Mouse (Mus musculus) lung, adult 2 months (tissue): ENCODE measurements around the gene Polk. TPM values are rescaled to one million over a fixed set of nuclear protein-coding genes. Genes with fewer than 3 reads are reported as not detected.

Experiments used
- DNase-seq: peaks from one replicate; pipeline ENCODE4 v3.0.0; 2022
- H3K4me1 ChIP-seq: fragments of 200-500 bp; 2 replicates; pipeline ENCODE4 v1.6.1; 2011; ENCODE audit warnings: low read length; ENCODE audit not compliant: control insufficient read depth, insufficient read depth
- H3K4me3 ChIP-seq: fragments of 200-500 bp; replicated peaks from 2 replicates; pipeline ENCODE3; 2011; ENCODE audit warnings: low read depth, mild to moderate bottlenecking, control low read depth, low read length; ENCODE audit errors: extremely low read depth
- CTCF ChIP-seq: fragments of 200-500 bp; IDR thresholded peaks from 2 replicates; pipeline ENCODE4 v1.5.1; 2011; ENCODE audit warnings: mild to moderate bottlenecking, low read length, control low read depth; ENCODE audit not compliant: insufficient read depth
- POLR2A ChIP-seq: fragments of 200-500 bp; IDR thresholded peaks from 2 replicates; pipeline ENCODE4 v1.6.1; 2011; ENCODE audit warnings: low read depth, mild to moderate bottlenecking, control low read depth, low read length, borderline replicate concordance; ENCODE audit errors: extremely low read depth
- WGBS: fragments of 180-500 bp; shearing (Covaris S2); methylation state at CpG from one replicate; pipeline ENCODE4 v1.1.7; 2018; 5-methylcytosine and 5-hydroxymethylcytosine counted together
- polyA plus RNA-seq: library from polyadenylated mRNA; depleted of rRNA; stranded (reverse); fragments of >200 nt; gene quantifications from 2 replicates; pipeline ENCODE4 v1.2.3, GENCODE M21; 2012

The Polk gene
- polyA plus RNA-seq, 1 experiment: 3.6 TPM

- DNase-seq: no peak
- WGBS: 73% methylated on average over 5 of the region's 5 CpGs
- no peak for TF ChIP-seq POLR2A
- no peak for TF ChIP-seq CTCF
- Histone ChIP-seq H3K4me3 (no peak overlapping the region), H3K4me1 (peaks cover 12% of the 10 kb centered on the region)
Observed at GRCm38 (mm10) chr13:96514154-96514942, 28.0 kb downstream of the Polk start.

DNA sequence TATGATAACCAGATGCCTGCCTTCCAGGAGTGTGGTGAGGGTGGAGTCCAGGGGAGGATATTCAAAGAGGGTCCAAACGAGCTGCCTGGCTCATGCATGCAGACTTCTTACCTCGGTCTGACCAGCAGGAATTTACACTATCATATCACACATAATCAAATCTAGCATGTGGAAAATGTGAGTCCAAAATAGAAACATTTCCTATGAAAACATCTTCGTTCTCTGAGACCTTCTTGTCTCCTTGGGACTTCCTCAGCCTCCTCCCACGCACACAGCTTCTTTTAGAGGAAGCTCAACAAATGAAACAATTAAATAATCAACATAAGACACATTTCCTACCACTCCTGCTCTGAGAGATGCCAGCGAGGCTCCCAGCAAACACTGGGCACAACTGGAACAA is 30.5 kb downstream of the Polk start:
- peaks cover 16% of the 10 kb centered on the region for H3K4me1 ChIP-seq
- 35% methylated on average over 5 of the region's 5 CpGs for WGBS
- TF ChIP-seq CTCF (no peak), POLR2A (no peak)
- no peak for DNase-seq
- no peak overlapping the region for H3K4me3 ChIP-seq

DNA sequence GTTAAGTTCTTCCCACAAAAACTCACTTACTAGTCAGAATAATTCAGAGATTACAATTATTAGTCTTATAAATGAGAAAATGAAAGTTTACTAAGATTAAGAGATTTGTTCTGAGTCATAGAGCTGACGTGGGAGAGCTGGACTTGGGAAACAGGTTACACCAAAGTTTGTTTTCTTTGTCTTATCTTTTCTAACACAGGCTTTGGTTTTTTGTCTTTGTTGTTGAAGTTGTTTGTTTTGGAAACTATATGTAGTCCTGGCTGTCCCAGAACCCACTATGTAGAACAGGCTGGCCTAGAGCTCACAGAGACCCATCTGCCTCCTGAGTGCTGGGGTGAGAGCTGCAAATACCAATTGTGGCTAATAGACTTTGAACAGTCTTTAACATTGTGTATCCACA is 31.1 kb downstream of the Polk start:
- DNase-seq: no peak
- WGBS: 20% methylated on average over 1 of the region's 1 CpGs
- no peak overlapping the region for H3K4me3 ChIP-seq
- TF ChIP-seq POLR2A: no peak
- no peak for TF ChIP-seq CTCF
- H3K4me1 ChIP-seq: peaks cover 16% of the 10 kb centered on the region

DNA sequence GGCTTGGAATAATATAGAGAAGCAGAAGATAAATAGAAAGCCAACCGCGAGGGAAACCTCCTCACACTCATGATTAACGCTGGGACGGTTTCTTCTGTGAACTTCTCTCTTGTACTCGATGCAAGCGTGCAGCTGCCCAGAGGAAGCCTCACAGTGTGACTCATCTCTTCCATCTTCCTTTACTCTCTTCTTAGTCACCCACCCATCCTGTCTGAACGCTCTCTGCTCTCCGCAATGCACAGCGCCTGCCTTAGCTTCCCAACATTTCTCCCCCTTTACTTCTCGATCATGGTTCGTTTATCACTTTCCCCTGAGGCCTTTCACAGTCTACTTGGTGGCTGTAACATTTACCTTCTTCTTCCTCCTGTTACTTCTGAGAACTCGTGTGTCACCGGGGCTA is 31.7 kb downstream of the Polk start:
- TF ChIP-seq POLR2A (no peak; the same call in 1 of the 2 replicates), CTCF (no peak)
- 32% methylated on average over 13 of the region's 13 CpGs for WGBS
- peaks cover 16% of the 10 kb centered on the region for H3K4me1 ChIP-seq
- DNase-seq: no peak
- H3K4me3 ChIP-seq: no peak overlapping the region

DNA sequence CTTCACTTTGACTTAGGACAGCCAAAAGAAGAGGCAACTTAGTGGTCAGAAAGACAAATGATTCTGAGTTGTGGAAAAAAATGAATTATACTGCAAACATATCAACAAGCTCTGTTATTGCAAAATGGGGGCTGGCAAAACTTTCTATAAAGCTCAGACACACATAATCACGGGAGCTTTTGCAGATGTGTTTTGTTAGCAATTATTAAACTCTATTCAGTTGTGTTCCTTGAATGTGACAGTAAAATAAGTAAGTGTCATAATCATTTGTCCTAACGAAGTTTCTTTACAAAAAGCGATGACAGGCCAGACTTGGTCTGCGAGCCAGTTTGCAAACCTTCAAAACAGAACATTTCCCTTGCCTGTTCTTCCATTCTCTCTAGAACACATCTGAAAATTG is 34.8 kb downstream of the Polk start:
- TF ChIP-seq CTCF: no peak
- TF ChIP-seq POLR2A: no peak
- H3K4me3 ChIP-seq: no peak overlapping the region
- 78% methylated on average over 4 of the region's 4 CpGs for WGBS
- peaks cover 16% of the 10 kb centered on the region for H3K4me1 ChIP-seq
- DNase-seq: no peak

- H3K4me3 ChIP-seq: no peak overlapping the region
- H3K4me1 ChIP-seq: peaks cover 12% of the 10 kb centered on the region
- no peak for DNase-seq
- 48% methylated on average over 6 of the region's 6 CpGs for WGBS
- no peak for TF ChIP-seq CTCF
- TF ChIP-seq POLR2A: no peak
Observed at GRCm38 (mm10) chr13:96506313-96506712, 36.1 kb downstream of the Polk start.

- TF ChIP-seq CTCF: no peak
- TF ChIP-seq POLR2A: no peak
- DNase-seq: no peak
- 60% methylated on average over 4 of the region's 4 CpGs for WGBS
- no peak overlapping the region for H3K4me3 ChIP-seq
- H3K4me1 ChIP-seq: peaks cover 9% of the 10 kb centered on the region
Observed at GRCm38 (mm10) chr13:96505661-96506060, 36.7 kb downstream of the Polk start.

GRCm38 (mm10) chr13:96499891-96500290 is 42.5 kb downstream of the Polk start:
- Histone ChIP-seq H3K4me1 (no peaks in the 10 kb centered on the region), H3K4me3 (no peak overlapping the region)
- DNase-seq: no peak
- 84% methylated on average over 2 of the region's 2 CpGs for WGBS
- TF ChIP-seq POLR2A (no peak), CTCF (no peak)

DNA sequence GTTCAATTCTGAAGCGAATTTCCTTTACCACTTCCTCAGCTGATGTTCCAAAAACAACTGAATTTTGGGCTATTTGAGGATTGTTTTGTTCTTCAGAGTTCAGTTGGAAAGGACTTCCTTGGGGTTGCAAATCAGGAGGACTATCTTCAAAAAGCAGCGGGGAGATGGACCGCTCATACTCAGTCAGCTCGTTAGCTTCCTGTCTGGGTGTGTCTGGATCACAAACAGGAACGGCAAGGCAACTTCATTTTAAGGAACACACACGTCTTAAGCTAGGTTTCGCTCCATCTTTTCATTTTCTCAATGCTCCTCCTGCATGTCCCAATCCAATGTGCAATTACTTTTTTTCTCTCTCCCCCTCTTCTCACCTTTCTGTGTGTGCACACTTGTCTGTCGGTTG is 45.7 kb downstream of the Polk start:
- no peak for DNase-seq
- H3K4me1 ChIP-seq: no peaks in the 10 kb centered on the region
- TF ChIP-seq POLR2A: no peak
- no peak for TF ChIP-seq CTCF
- WGBS: 61% methylated on average over 8 of the region's 8 CpGs
- no peak overlapping the region for H3K4me3 ChIP-seq

DNA sequence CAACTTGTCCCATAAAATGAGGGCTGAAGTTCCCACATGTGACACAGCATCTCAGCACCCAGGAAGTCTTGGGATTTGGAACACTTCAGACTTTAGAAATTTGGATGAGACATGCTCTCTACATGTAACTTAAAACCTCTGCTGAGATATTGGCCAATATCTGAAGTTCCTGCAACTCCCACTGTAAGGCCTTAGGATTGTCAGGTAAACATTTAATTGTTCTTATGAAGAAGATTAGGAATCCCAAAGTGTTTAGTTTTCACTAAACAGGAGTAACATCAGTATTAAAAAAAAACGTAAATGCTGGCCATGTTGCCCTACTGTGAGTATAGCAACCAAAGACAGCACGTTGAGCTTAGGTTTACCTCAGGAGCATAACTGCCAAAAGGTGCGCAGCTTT is 51.9 kb downstream of the Polk start, which contains the start of gene Gm17622:
TSS of gene Gm17622 (plus strand) at position 301 of the 400 bp plus-strand sequence.
- WGBS: 93% methylated on average over 3 of the region's 3 CpGs
- no peak for TF ChIP-seq POLR2A
- TF ChIP-seq CTCF: no peak
- Histone ChIP-seq H3K4me1 (no peaks in the 10 kb centered on the region), H3K4me3 (no peak within 1 kb of the TSS)
- no peak for DNase-seq
